Mouse (Mus musculus): ENCODE measurements around the gene Adad2.

The Adad2 gene

GRCm38 (mm10) chr8:119615096-119615495 is 2.5 kb downstream of the Adad2 start:
- DNase-seq (ENCODE audit: extremely low read depth, insufficient read length, low spot score): no peak

GRCm38 (mm10) chr8:119616358-119616757 is 3.8 kb downstream of the Adad2 start:
- no peak for DNase-seq (ENCODE audit: extremely low read depth, insufficient read length, low spot score)

GRCm38 (mm10) chr8:119616811-119617210 is 4.3 kb downstream of the Adad2 start:
- DNase-seq (ENCODE audit: extremely low read depth, insufficient read length, low spot score): no peak

GRCm38 (mm10) chr8:119617586-119617985 is 5.0 kb downstream of the Adad2 start:
- no peak for DNase-seq (ENCODE audit: extremely low read depth, insufficient read length, low spot score)

GRCm38 (mm10) chr8:119618887-119619286 is 6.3 kb downstream of the Adad2 start:
- no peak for DNase-seq (ENCODE audit: extremely low read depth, insufficient read length, low spot score)

GRCm38 (mm10) chr8:119620116-119620840 is 7.7 kb downstream of the Adad2 start:
- no peak for DNase-seq (ENCODE audit: extremely low read depth, insufficient read length, low spot score)

GRCm38 (mm10) chr8:119620848-119621465 is 8.4 kb downstream of the Adad2 start:
- DNase-seq (ENCODE audit: extremely low read depth, insufficient read length, low spot score): no peak

- DNase-seq (ENCODE audit: extremely low read depth, insufficient read length, low spot score): no peak
Measured at GRCm38 (mm10) chr8:119622555-119622954, 10.0 kb downstream of the Adad2 start.

- no peak for DNase-seq (ENCODE audit: extremely low read depth, insufficient read length, low spot score)
Measured at GRCm38 (mm10) chr8:119623061-119623460, 10.5 kb downstream of the Adad2 start.

- no peak for DNase-seq (ENCODE audit: extremely low read depth, insufficient read length, low spot score)
Measured at GRCm38 (mm10) chr8:119623744-119624143, 11.2 kb downstream of the Adad2 start.

- DNase-seq (ENCODE audit: extremely low read depth, insufficient read length, low spot score): no peak
Measured at GRCm38 (mm10) chr8:119624916-119625315, 12.4 kb downstream of the Adad2 start.

- no peak for DNase-seq (ENCODE audit: extremely low read depth, insufficient read length, low spot score)
Measured at GRCm38 (mm10) chr8:119625788-119626187, 13.2 kb downstream of the Adad2 start.

- DNase-seq (ENCODE audit: extremely low read depth, insufficient read length, low spot score): no peak
Measured at GRCm38 (mm10) chr8:119627199-119627598, 14.7 kb downstream of the Adad2 start.

- no peak for DNase-seq (ENCODE audit: extremely low read depth, insufficient read length, low spot score)
Measured at GRCm38 (mm10) chr8:119627613-119628359, 15.2 kb downstream of the Adad2 start.

GRCm38 (mm10) chr8:119630841-119631240 is 18.3 kb downstream of the Adad2 start:
- DNase-seq (ENCODE audit: extremely low read depth, insufficient read length, low spot score): no peak

- DNase-seq (ENCODE audit: extremely low read depth, insufficient read length, low spot score): no peak
Measured at GRCm38 (mm10) chr8:119632246-119632645, 19.7 kb downstream of the Adad2 start.

- no peak for DNase-seq (ENCODE audit: extremely low read depth, insufficient read length, low spot score)
Measured at GRCm38 (mm10) chr8:119632909-119633308, 20.4 kb downstream of the Adad2 start.

- no peak for DNase-seq (ENCODE audit: extremely low read depth, insufficient read length, low spot score)
Measured at GRCm38 (mm10) chr8:119634616-119635336, 22.2 kb downstream of the Adad2 start.

GRCm38 (mm10) chr8:119635378-119635777 is 22.8 kb downstream of the Adad2 start, which contains the start of gene Kcng4:
Gene Kcng4, minus strand, starts transcription at chr8:119635680.
- no peak for DNase-seq (ENCODE audit: extremely low read depth, insufficient read length, low spot score)

GRCm38 (mm10) chr8:119635958-119636357 is 23.4 kb downstream of the Adad2 start:
- DNase-seq (ENCODE audit: extremely low read depth, insufficient read length, low spot score): no peak

GRCm38 (mm10) chr8:119636766-119637165 is 24.2 kb downstream of the Adad2 start:
- no peak for DNase-seq (ENCODE audit: extremely low read depth, insufficient read length, low spot score)
